Mouse (Mus musculus): Measurements from ENCODE around the gene Rasd1. TPM values are rescaled to one million over a fixed set of nuclear protein-coding genes. Genes with fewer than 3 reads are reported as not detected.
A peak's percentile ranks its signal among the peaks of the same experiment; 100 is the strongest.

Gene Rasd1
- 1.2 TPM in 1 of 3 replicates, not detected in the others for total RNA-seq (2017)

- ATAC-seq (replicated peaks; ENCODE audit: insufficient number of reproducible peaks, low FRiP score, low TSS enrichment, poor library complexity, severe bottlenecking): 0 out of 2 replicates have a peak, but pooled peaks have one; percentile 19
Observed at GRCm38 (mm10) chr11:59964818-59965217, at the start of gene Rasd1. Gene Rasd1 (minus strand): TSS chr11:59964944.

- no peak for ATAC-seq (replicated peaks; ENCODE audit: insufficient number of reproducible peaks, low FRiP score, low TSS enrichment, poor library complexity, severe bottlenecking)
Observed at GRCm38 (mm10) chr11:60011516-60011915, 46.8 kb upstream of the Rasd1 start.

GRCm38 (mm10) chr11:60009451-60009850 lies 44.7 kb upstream of the Rasd1 start:
- ATAC-seq (replicated peaks; ENCODE audit: insufficient number of reproducible peaks, low FRiP score, low TSS enrichment, poor library complexity, severe bottlenecking): no peak

GRCm38 (mm10) chr11:60005866-60006265 lies 41.1 kb upstream of the Rasd1 start:
- no peak for ATAC-seq (replicated peaks; ENCODE audit: insufficient number of reproducible peaks, low FRiP score, low TSS enrichment, poor library complexity, severe bottlenecking)

GRCm38 (mm10) chr11:60004716-60005115 lies 40.0 kb upstream of the Rasd1 start:
- no peak for ATAC-seq (replicated peaks; ENCODE audit: insufficient number of reproducible peaks, low FRiP score, low TSS enrichment, poor library complexity, severe bottlenecking)

- ATAC-seq (replicated peaks; ENCODE audit: insufficient number of reproducible peaks, low FRiP score, low TSS enrichment, poor library complexity, severe bottlenecking): no peak
Observed at GRCm38 (mm10) chr11:60003811-60004210, 39.1 kb upstream of the Rasd1 start.

GRCm38 (mm10) chr11:60001231-60001980 lies 36.7 kb upstream of the Rasd1 start:
- no peak for ATAC-seq (replicated peaks; ENCODE audit: insufficient number of reproducible peaks, low FRiP score, low TSS enrichment, poor library complexity, severe bottlenecking)

- ATAC-seq (replicated peaks; ENCODE audit: insufficient number of reproducible peaks, low FRiP score, low TSS enrichment, poor library complexity, severe bottlenecking): no peak
Observed at GRCm38 (mm10) chr11:59994318-59994717, 29.6 kb upstream of the Rasd1 start.

GRCm38 (mm10) chr11:59991365-59991764 lies 26.6 kb upstream of the Rasd1 start:
- ATAC-seq (replicated peaks; ENCODE audit: insufficient number of reproducible peaks, low FRiP score, low TSS enrichment, poor library complexity, severe bottlenecking): no peak

GRCm38 (mm10) chr11:59989406-59989805 lies 24.7 kb upstream of the Rasd1 start:
- no peak for ATAC-seq (replicated peaks; ENCODE audit: insufficient number of reproducible peaks, low FRiP score, low TSS enrichment, poor library complexity, severe bottlenecking)

- ATAC-seq (replicated peaks; ENCODE audit: insufficient number of reproducible peaks, low FRiP score, low TSS enrichment, poor library complexity, severe bottlenecking): no peak
Observed at GRCm38 (mm10) chr11:59977831-59978230, 13.1 kb upstream of the Rasd1 start.

- no peak for ATAC-seq (replicated peaks; ENCODE audit: insufficient number of reproducible peaks, low FRiP score, low TSS enrichment, poor library complexity, severe bottlenecking)
Observed at GRCm38 (mm10) chr11:59975241-59975640, 10.5 kb upstream of the Rasd1 start.

- ATAC-seq (replicated peaks; ENCODE audit: insufficient number of reproducible peaks, low FRiP score, low TSS enrichment, poor library complexity, severe bottlenecking): no peak
Observed at GRCm38 (mm10) chr11:59973389-59973788, 8.6 kb upstream of the Rasd1 start.

GRCm38 (mm10) chr11:59971691-59972090 lies 6.9 kb upstream of the Rasd1 start:
- no peak for ATAC-seq (replicated peaks; ENCODE audit: insufficient number of reproducible peaks, low FRiP score, low TSS enrichment, poor library complexity, severe bottlenecking)

- no peak for ATAC-seq (replicated peaks; ENCODE audit: insufficient number of reproducible peaks, low FRiP score, low TSS enrichment, poor library complexity, severe bottlenecking)
Observed at GRCm38 (mm10) chr11:59970780-59971179, 6.0 kb upstream of the Rasd1 start.

- no peak for ATAC-seq (replicated peaks; ENCODE audit: insufficient number of reproducible peaks, low FRiP score, low TSS enrichment, poor library complexity, severe bottlenecking)
Observed at GRCm38 (mm10) chr11:59967765-59968164, 3.0 kb upstream of the Rasd1 start.

GRCm38 (mm10) chr11:59966102-59966483 lies 1.3 kb upstream of the Rasd1 start:
- no peak for ATAC-seq (replicated peaks; ENCODE audit: insufficient number of reproducible peaks, low FRiP score, low TSS enrichment, poor library complexity, severe bottlenecking)

- ATAC-seq (replicated peaks; ENCODE audit: insufficient number of reproducible peaks, low FRiP score, low TSS enrichment, poor library complexity, severe bottlenecking): peak; percentile 76
Observed at GRCm38 (mm10) chr11:59965227-59966101, 720 bp upstream of the Rasd1 start.

GRCm38 (mm10) chr11:59964163-59964758 lies 483 bp downstream of the Rasd1 start:
- ATAC-seq (replicated peaks; ENCODE audit: insufficient number of reproducible peaks, low FRiP score, low TSS enrichment, poor library complexity, severe bottlenecking): no peak
